Mouse (Mus musculus): ENCODE measurements at regions not wholly inside any gene's neighbourhood (a gene's known extent, or its start where the extent isn't known, plus 50 kb on each side); places are given as distances from the start of the nearest gene placed in this dataset.

DNA sequence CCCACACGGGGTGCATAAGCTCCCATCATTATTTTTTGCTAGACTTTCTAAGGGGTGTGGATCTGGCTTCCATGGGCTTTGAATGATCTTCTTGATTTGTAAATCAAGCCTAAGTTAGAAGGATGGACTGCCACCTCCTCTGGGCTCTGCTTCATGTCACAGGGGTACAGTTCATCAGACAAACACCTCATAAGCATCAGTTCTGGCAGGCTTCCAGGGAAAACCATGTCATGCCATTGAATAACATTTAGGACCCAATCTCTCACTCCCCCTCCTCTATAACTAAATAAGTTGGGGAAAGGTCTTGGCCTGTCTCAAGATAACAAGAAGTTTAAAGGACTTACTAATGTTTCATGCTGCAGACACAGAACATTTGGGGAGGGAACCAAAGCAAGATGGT lies 115.0 kb downstream of the Gm10295 start:
- TF ChIP-seq POLR2A (IDR thresholded peaks at IDR 0.05; ENCODE audit: borderline replicate concordance, extremely low read depth, insufficient read depth, insufficient read length, poor library complexity, severe bottlenecking) (no peak), CTCF (IDR thresholded peaks at IDR 0.05; ENCODE audit: borderline replicate concordance, extremely low read depth, insufficient read depth, insufficient read length) (no peak)

Measured in brain, embryonic 14.5 days (tissue).